Mouse (Mus musculus) NIH3T3 (cell line): ENCODE results near the gene Pgbd1.
"Not testable (repeated sequence)": the region's sequence is repeated elsewhere in the genome, so short reads cannot be mapped to it uniquely, and the experiment has no call there.

Experiments
- DNase-seq: peaks from one replicate; pipeline ENCODE4 v3.0.0-alpha.2; 2012; ENCODE audit warnings: low read depth

Gene Pgbd1

GRCm38 (mm10) chr13:21415750-21416149 lies 25.1 kb downstream of the Pgbd1 start:
- DNase-seq = no peak

GRCm38 (mm10) chr13:21415266-21415665 lies 25.6 kb downstream of the Pgbd1 start:
- no peak for DNase-seq

- no peak for DNase-seq
Observed at GRCm38 (mm10) chr13:21414231-21415212, 26.3 kb downstream of the Pgbd1 start.

GRCm38 (mm10) chr13:21408805-21409459 lies 31.9 kb downstream of the Pgbd1 start:
- DNase-seq = no peak

GRCm38 (mm10) chr13:21407969-21408804 lies 32.7 kb downstream of the Pgbd1 start:
- DNase-seq = peak; percentile 87

- no peak for DNase-seq
Observed at GRCm38 (mm10) chr13:21407341-21407740, 33.5 kb downstream of the Pgbd1 start.

GRCm38 (mm10) chr13:21402848-21403247 lies 38.0 kb downstream of the Pgbd1 start:
- DNase-seq = no peak

GRCm38 (mm10) chr13:21402287-21402846 lies 38.5 kb downstream of the Pgbd1 start, which contains the start of gene Zkscan3:
TSS of gene Zkscan3 (minus strand) at chr13:21402755.
- peak; percentile 89 for DNase-seq

- DNase-seq = peak; percentile 46
Observed at GRCm38 (mm10) chr13:21401636-21402286, 39.1 kb downstream of the Pgbd1 start.

- DNase-seq = no peak
Observed at GRCm38 (mm10) chr13:21401166-21401565, 39.7 kb downstream of the Pgbd1 start.

GRCm38 (mm10) chr13:21397486-21397885 lies 43.4 kb downstream of the Pgbd1 start:
- DNase-seq = no peak

GRCm38 (mm10) chr13:21396048-21396447 lies 44.8 kb downstream of the Pgbd1 start:
- not testable (repeated sequence) for DNase-seq

- DNase-seq = no peak
Observed at GRCm38 (mm10) chr13:21395623-21396022, 45.2 kb downstream of the Pgbd1 start.

GRCm38 (mm10) chr13:21395211-21395610 lies 45.6 kb downstream of the Pgbd1 start:
- no peak for DNase-seq

- no peak for DNase-seq
Observed at GRCm38 (mm10) chr13:21377773-21378172, 63.1 kb downstream of the Pgbd1 start.

- no peak for DNase-seq
Observed at GRCm38 (mm10) chr13:21372700-21373099, 68.2 kb downstream of the Pgbd1 start.
